Mouse (Mus musculus) heart, adult 2 months (tissue): ENCODE data around the gene Clca4a.

Experiments used
- CTCF ChIP-seq: fragments of 200-600 bp; IDR thresholded peaks from 2 replicates; pipeline ENCODE4 v1.8.1; 2022; ENCODE audit warnings: antibody characterized with exemption, mild to moderate bottlenecking, moderate library complexity
- EP300 ChIP-seq: fragments of 200-500 bp; IDR thresholded peaks from 2 replicates; pipeline ENCODE4 v1.6.1; 2011; ENCODE audit warnings: low read depth, low read length, control low read depth; ENCODE audit not compliant: insufficient read depth
- POLR2A ChIP-seq: fragments of 200-500 bp; IDR thresholded peaks from 2 replicates; pipeline ENCODE4 v1.6.1; 2011; ENCODE audit warnings: mild to moderate bottlenecking, low read depth, low read length, control low read depth; ENCODE audit not compliant: insufficient read depth

DNA sequence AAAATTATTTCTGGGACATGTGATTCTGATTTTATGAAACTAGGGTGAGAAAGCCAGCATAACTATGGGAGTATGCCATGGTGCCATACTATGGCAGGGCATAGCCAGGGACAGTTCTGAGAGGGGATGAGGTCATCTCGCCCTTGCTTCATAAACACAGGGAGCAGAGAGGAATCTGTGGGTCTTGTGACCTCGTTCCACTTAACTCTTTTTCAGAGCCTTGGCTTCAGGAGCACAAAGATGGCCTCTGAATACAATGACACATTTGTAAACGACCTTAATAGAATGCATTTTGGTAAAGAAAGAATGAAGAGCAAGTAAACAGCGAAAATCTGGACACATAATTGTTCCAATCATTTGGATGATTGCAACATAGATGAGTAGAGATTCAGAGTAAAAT is 24.0 kb downstream of the Clca4a start:
- TF ChIP-seq CTCF: no peak
- no peak for TF ChIP-seq POLR2A
- no peak for TF ChIP-seq EP300
